Mouse (Mus musculus): Measurements from ENCODE around the gene Lonp2. TPM values are rescaled to one million over a fixed set of nuclear protein-coding genes. Genes with fewer than 3 reads are reported as not detected.

The Lonp2 gene
- polyA plus RNA-seq, 1 experiment: 32.7 TPM

- 88% methylated on average over 6 of the region's 6 CpGs for WGBS
- DNase-seq (ENCODE audit: low read depth, low spot score): no peak
Measured at GRCm38 (mm10) chr8:86615095-86615769, 8.6 kb upstream of the Lonp2 start.

GRCm38 (mm10) chr8:86617759-86618387 lies 6.0 kb upstream of the Lonp2 start:
- WGBS: 69% methylated on average over 7 of the region's 7 CpGs
- DNase-seq (ENCODE audit: low read depth, low spot score): no peak

- DNase-seq (ENCODE audit: low read depth, low spot score): peak; percentile 25
- under 1% methylated on average over 14 of the region's 14 CpGs for WGBS
Measured at GRCm38 (mm10) chr8:86623551-86623910, 312 bp upstream of the Lonp2 start.

DNA sequence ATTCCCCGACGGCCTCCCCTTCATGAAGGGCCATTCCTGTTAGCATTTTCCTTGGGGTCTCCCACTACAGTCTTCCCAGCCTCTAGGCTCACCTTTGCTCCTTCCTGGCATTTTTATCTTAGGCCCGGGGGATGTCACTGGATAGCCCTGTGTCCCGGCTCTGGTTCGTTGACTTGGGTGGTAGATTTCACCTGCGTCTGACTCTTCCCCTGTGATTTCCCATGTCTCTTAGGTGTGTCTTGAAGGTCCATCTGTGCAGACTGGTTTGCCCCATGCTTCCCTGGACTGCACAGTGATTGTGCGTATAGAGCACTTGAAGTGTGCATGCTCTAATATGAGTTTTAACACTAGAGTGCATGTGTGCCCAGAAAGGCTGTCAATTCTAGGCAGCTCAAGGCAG lies 1.1 kb downstream of the Lonp2 start:
- no peak for DNase-seq (ENCODE audit: low read depth, low spot score)
- 12% methylated on average over 7 of the region's 7 CpGs for WGBS

DNA sequence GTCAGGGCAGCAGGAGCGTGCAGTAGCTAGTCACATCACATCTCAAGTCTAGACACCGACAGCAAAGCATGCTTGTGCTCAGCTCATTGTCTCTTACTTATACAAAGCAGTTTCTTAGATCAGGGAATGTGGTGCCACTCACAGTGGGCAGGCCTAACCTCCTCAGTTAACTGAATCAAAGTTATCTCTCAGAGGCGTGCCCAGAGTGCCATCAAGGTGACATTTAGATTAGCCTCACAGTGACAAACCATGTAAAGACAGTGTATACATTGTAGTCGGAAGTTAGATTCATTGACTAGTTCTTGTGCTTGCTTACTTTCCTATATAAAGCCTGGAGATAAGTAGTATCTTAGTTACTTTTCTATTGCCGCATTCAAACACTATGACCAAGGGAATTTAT lies 6.4 kb downstream of the Lonp2 start:
- 77% methylated on average over 5 of the region's 5 CpGs for WGBS
- DNase-seq (ENCODE audit: low read depth, low spot score): no peak

- DNase-seq (ENCODE audit: low read depth, low spot score): no peak
- WGBS: 77% methylated on average over 4 of the region's 4 CpGs
Measured at GRCm38 (mm10) chr8:86631395-86631794, 7.6 kb downstream of the Lonp2 start.

- WGBS: 91% methylated on average over 4 of the region's 4 CpGs
- no peak for DNase-seq (ENCODE audit: low read depth, low spot score)
Measured at GRCm38 (mm10) chr8:86637826-86638225, 14.0 kb downstream of the Lonp2 start.

DNA sequence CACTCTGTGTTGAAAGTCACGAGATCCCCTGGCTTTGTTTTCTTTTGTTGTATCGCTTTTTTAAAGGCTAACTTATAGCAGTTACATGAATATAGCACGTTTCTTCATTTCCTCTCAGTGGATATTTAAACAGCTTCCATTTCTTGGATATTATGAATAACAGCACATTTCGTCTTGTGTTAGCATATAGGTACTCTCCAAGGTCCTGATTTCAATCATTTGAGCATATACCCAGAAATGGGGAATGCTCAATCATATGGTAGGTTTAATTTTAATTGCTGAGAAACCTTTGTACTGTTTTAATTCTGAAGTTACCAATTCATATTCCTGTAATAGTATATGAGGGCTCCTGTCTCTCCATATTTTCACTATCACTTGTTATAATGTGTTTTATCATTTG lies 15.1 kb downstream of the Lonp2 start:
- DNase-seq (ENCODE audit: low read depth, low spot score): no peak
- 89% methylated on average over 4 of the region's 4 CpGs for WGBS

GRCm38 (mm10) chr8:86642682-86643081 lies 18.8 kb downstream of the Lonp2 start:
- 91% methylated on average over 3 of the region's 3 CpGs for WGBS
- no peak for DNase-seq (ENCODE audit: low read depth, low spot score)

- 96% methylated on average over 4 of the region's 4 CpGs for WGBS
- no peak for DNase-seq (ENCODE audit: low read depth, low spot score)
Measured at GRCm38 (mm10) chr8:86644661-86645060, 20.8 kb downstream of the Lonp2 start.

GRCm38 (mm10) chr8:86647771-86648170 lies 23.9 kb downstream of the Lonp2 start:
- DNase-seq (ENCODE audit: low read depth, low spot score): no peak
- 91% methylated on average over 3 of the region's 3 CpGs for WGBS

DNA sequence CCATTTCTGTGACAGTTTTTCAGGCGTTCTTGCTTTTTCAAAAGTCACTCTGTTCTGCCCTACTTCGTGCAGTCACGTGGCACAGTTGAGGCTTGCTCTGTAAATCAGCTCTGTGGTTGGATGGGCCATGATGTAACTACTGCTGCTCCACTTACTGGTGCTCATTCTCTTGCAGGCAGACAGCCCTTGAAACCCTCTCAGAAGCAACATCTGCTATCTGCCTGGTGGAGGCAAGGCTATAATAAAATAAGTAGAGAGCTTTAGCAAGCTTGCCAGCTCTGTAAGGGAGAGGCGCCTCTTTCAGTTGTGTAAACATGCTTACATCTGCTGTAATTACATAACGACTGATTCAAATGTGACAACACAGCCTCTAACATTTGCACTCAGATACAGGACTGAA lies 27.6 kb downstream of the Lonp2 start:
- no peak for DNase-seq (ENCODE audit: low read depth, low spot score)
- WGBS: 44% methylated on average over 5 of the region's 5 CpGs

- 83% methylated on average over 2 of the region's 2 CpGs for WGBS
- no peak for DNase-seq (ENCODE audit: low read depth, low spot score)
Measured at GRCm38 (mm10) chr8:86652546-86652945, 28.7 kb downstream of the Lonp2 start.

GRCm38 (mm10) chr8:86654578-86654977 lies 30.7 kb downstream of the Lonp2 start:
- WGBS: 93% methylated on average over 1 of the region's 1 CpGs
- no peak for DNase-seq (ENCODE audit: low read depth, low spot score)

- DNase-seq (ENCODE audit: low read depth, low spot score): no peak
Measured at GRCm38 (mm10) chr8:86668750-86669149, 44.9 kb downstream of the Lonp2 start.

GRCm38 (mm10) chr8:86669259-86669658 lies 45.4 kb downstream of the Lonp2 start:
- WGBS: 73% methylated on average over 4 of the region's 4 CpGs

DNA sequence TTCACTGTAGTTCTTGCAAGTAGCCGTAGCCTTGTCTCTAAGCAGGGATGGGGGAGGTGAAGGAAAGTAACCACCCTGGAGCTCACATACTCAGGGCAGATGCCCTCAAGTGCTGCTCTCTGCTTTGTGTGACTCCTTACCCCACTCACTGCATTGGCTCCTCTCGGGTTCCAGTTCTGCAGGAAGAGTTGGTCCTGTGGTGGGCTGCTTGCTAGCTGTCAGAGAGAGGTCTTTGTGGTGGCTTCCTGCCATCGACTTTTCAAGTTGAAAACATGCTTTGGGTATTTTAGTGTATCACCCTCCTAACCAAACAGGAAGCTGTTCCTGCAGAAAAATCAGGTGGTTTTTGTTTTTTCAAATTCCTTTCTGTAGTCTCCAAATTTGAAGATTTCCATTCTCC lies 62.8 kb downstream of the Lonp2 start:
- no peak for DNase-seq (ENCODE audit: low read depth, low spot score)
- WGBS: 85% methylated on average over 3 of the region's 3 CpGs

More at GRCm38 (mm10) chr8:86669259-86669658, 45.4 kb downstream of the Lonp2 start:
- no peak for DNase-seq (ENCODE audit: low read depth, low spot score)

DNA sequence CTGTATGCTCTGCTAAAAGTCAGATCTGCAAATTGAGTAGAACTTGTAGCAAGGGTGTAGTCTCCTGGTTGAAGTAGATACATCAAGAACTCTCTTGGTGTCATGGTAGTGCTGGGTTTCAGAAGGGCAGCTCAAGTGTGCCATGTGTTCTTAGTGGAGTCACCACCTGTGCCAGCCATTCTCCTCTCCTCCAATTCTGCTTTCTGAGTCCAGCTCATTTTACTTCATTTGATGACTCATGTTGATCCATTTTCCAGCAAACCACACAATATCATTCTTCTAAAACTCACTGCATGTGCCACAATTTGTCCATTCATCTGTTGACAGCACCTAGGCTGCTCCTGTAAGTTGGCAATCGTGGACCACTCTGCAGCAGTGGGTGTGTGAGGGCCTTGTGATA lies 68.3 kb downstream of the Lonp2 start:
- WGBS: 98% methylated on average over 1 of the region's 1 CpGs
- DNase-seq (ENCODE audit: low read depth, low spot score): no peak

DNA sequence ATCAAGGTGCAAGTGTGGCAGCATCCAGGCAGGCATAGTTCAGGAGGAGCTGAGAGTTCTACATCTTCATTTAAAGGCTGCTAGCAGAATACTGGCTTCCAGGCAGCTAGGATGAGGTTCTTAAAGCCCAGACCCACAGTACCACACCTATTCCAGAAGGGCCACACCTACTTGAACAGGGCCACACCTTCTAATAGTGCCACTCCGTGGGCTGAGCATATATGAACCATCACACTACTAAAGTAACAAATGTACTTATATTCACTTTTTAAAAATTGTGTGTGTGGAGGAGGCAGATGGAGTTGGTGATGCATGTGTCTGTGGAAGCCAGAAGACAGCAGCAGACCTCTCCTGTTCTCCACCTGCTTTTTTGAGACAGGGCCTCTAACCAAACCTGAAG lies 70.2 kb downstream of the Lonp2 start:
- DNase-seq (ENCODE audit: low read depth, low spot score): no peak
- 47% methylated on average over 1 of the region's 1 CpGs for WGBS

- WGBS: 95% methylated on average over 2 of the region's 2 CpGs
Measured at GRCm38 (mm10) chr8:86695703-86696102, 71.9 kb downstream of the Lonp2 start.

GRCm38 (mm10) chr8:86698811-86699421 lies 75.1 kb downstream of the Lonp2 start:
- 27% methylated on average over 1 of the region's 1 CpGs for WGBS
- DNase-seq (ENCODE audit: low read depth, low spot score): no peak

More at GRCm38 (mm10) chr8:86695703-86696102, 71.9 kb downstream of the Lonp2 start:
- no peak for DNase-seq (ENCODE audit: low read depth, low spot score)

Data from large intestine, adult 2 months (tissue).